Mouse (Mus musculus) B cell, adult 2 months (primary cell): ENCODE results near the gene Mapkapk3.

Experiments used
- DNase-seq, 2 experiments: peaks; one replicate each; pipeline ENCODE4 v3.0.0; 2022

Gene Mapkapk3

GRCm38 (mm10) chr9:107262375-107262774 is 27.3 kb downstream of the Mapkapk3 start:
- DNase-seq = no peak

GRCm38 (mm10) chr9:107261792-107262191 is 27.9 kb downstream of the Mapkapk3 start:
- no peak for DNase-seq

- DNase-seq = peak; percentile 13 to 17
Observed at GRCm38 (mm10) chr9:107260836-107261235, 28.8 kb downstream of the Mapkapk3 start.

- no peak for DNase-seq
Observed at GRCm38 (mm10) chr9:107260429-107260828, 29.2 kb downstream of the Mapkapk3 start.

GRCm38 (mm10) chr9:107259571-107259970 is 30.1 kb downstream of the Mapkapk3 start:
- DNase-seq = no peak

GRCm38 (mm10) chr9:107255596-107255995 is 34.1 kb downstream of the Mapkapk3 start:
- DNase-seq = no peak

GRCm38 (mm10) chr9:107254925-107255324 is 34.8 kb downstream of the Mapkapk3 start:
- DNase-seq = no peak

GRCm38 (mm10) chr9:107254476-107254875 is 35.2 kb downstream of the Mapkapk3 start:
- DNase-seq = no peak

GRCm38 (mm10) chr9:107252164-107252563 is 37.5 kb downstream of the Mapkapk3 start:
- no peak for DNase-seq

- no peak for DNase-seq
Observed at GRCm38 (mm10) chr9:107250416-107251337, 39.0 kb downstream of the Mapkapk3 start.

GRCm38 (mm10) chr9:107249154-107249553 is 40.5 kb downstream of the Mapkapk3 start:
- no peak for DNase-seq

- DNase-seq = peak; percentile 31 to 38
Observed at GRCm38 (mm10) chr9:107246170-107246569, 43.5 kb downstream of the Mapkapk3 start.

GRCm38 (mm10) chr9:107245311-107245710 is 44.4 kb downstream of the Mapkapk3 start:
- no peak for DNase-seq

GRCm38 (mm10) chr9:107236151-107236550 is 53.5 kb downstream of the Mapkapk3 start:
- no peak for DNase-seq

- DNase-seq = no peak
Observed at GRCm38 (mm10) chr9:107235261-107235660, 54.4 kb downstream of the Mapkapk3 start.

- DNase-seq = no peak
Observed at GRCm38 (mm10) chr9:107232140-107232539, 57.5 kb downstream of the Mapkapk3 start.

GRCm38 (mm10) chr9:107231539-107232139 is 58.0 kb downstream of the Mapkapk3 start, which contains the start of gene Dock3:
Gene Dock3, minus strand, starts transcription at chr9:107231909.
- DNase-seq = peak; percentile 16 to 29

GRCm38 (mm10) chr9:107230991-107231538 is 58.6 kb downstream of the Mapkapk3 start:
- DNase-seq = peak in 1 of 2 experiments; percentile 28

GRCm38 (mm10) chr9:107224597-107224996 is 65.1 kb downstream of the Mapkapk3 start:
- no peak for DNase-seq
